Mouse (Mus musculus): ENCODE measurements around the gene Egln2. TPM values are rescaled to one million over a fixed set of nuclear protein-coding genes. Genes with fewer than 3 reads are reported as not detected.
A peak's percentile ranks its signal among the peaks of the same experiment; 100 is the strongest.

The Egln2 gene
- total and polyA plus RNA-seq, 3 experiments: 69.5 to 80.1 TPM; not detected in 1

- no peaks in the 10 kb centered on the region for H3K27me3 ChIP-seq (ENCODE audit: control insufficient read depth in 1 of 2, insufficient read depth in 2 of 2, low read length in 2 of 2)
- no peak overlapping the region for H3K9ac ChIP-seq (ENCODE audit: control insufficient read depth, low read depth, low read length, poor library complexity, severe bottlenecking)
- H3K79me2 ChIP-seq (ENCODE audit: control insufficient read depth, insufficient read depth, low read length, poor library complexity): no peaks in the 10 kb centered on the region; the same call in 1 of the 2 replicates
- no peak overlapping the region for H3K27ac ChIP-seq (ENCODE audit: control insufficient read depth, low read depth, low read length)
- H3K4me3 ChIP-seq (ENCODE audit: control insufficient read depth in 1 of 2, insufficient read depth in 1 of 2, low read depth in 2 of 2, low read length in 2 of 2): no peak overlapping the region
- peaks cover 0 to 6% of the 10 kb centered on the region in 2 experiments; a peak in 2 of 4 replicates for H3K36me3 ChIP-seq (ENCODE audit: control insufficient read depth in 1 of 2, insufficient read depth in 2 of 2, low read length in 2 of 2)
- peak; percentile 27 for DNase-seq (ENCODE audit: low read depth, low spot score)
- TF ChIP-seq SIN3A (IDR thresholded peaks at IDR 0.05; ENCODE audit: low read length): no peak
- TF ChIP-seq KAT2A (conservative IDR thresholded peaks at IDR 0.05; ENCODE audit: low read depth, low read length): no peak
- no peak for TF ChIP-seq TBP (IDR thresholded peaks at IDR 0.05; ENCODE audit: low read depth, low read length)
- no peak for TF ChIP-seq JUND (IDR thresholded peaks at IDR 0.05; ENCODE audit: low read depth, low read length)
- no peak for TF ChIP-seq MAZ (IDR thresholded peaks at IDR 0.05; ENCODE audit: low read depth, low read length)
- no peaks in the 10 kb centered on the region for H3K9me3 ChIP-seq (replicated peaks; ENCODE audit: insufficient read depth, low read length)
- peaks cover 0 to 12% of the 10 kb centered on the region in 2 experiments; a peak in 3 of 4 replicates for H3K4me1 ChIP-seq (ENCODE audit: control insufficient read depth in 1 of 2, insufficient read depth in 2 of 2, low read length in 2 of 2)
Measured at GRCm38 (mm10) chr7:27180036-27180435, 13.4 kb upstream of the Egln2 start.

- no peaks in the 10 kb centered on the region for H3K9me3 ChIP-seq (replicated peaks; ENCODE audit: insufficient read depth, low read length)
- H3K79me2 ChIP-seq (ENCODE audit: control insufficient read depth, insufficient read depth, low read length, poor library complexity): no peaks in the 10 kb centered on the region; the same call in 1 of the 2 replicates
- H3K27ac ChIP-seq (ENCODE audit: control insufficient read depth, low read depth, low read length): peak overlapping the region; percentile 23
- H3K4me1 ChIP-seq (ENCODE audit: control insufficient read depth in 1 of 2, insufficient read depth in 2 of 2, low read length in 2 of 2): peaks cover 0 to 12% of the 10 kb centered on the region in 2 experiments; a peak in 3 of 4 replicates
- no peak for TF ChIP-seq RAD21 (IDR thresholded peaks at IDR 0.05; ENCODE audit: low read depth, low read length)
- TF ChIP-seq NELFE (IDR thresholded peaks at IDR 0.05; ENCODE audit: low read depth, low read length): peak; percentile 56; the same call in 1 of the 2 replicates
- peaks cover 0 to 6% of the 10 kb centered on the region in 2 experiments; a peak in 2 of 4 replicates for H3K36me3 ChIP-seq (ENCODE audit: control insufficient read depth in 1 of 2, insufficient read depth in 2 of 2, low read length in 2 of 2)
- peak; percentile 29 for DNase-seq (ENCODE audit: low read depth, low spot score)
- H3K4me3 ChIP-seq (ENCODE audit: control insufficient read depth in 1 of 2, insufficient read depth in 1 of 2, low read depth in 2 of 2, low read length in 2 of 2): peak overlapping the region; percentile 42 to 84
- H3K9ac ChIP-seq (ENCODE audit: control insufficient read depth, low read depth, low read length, poor library complexity, severe bottlenecking): peak overlapping the region; percentile 30
- H3K27me3 ChIP-seq (ENCODE audit: control insufficient read depth in 1 of 2, insufficient read depth in 2 of 2, low read length in 2 of 2): no peaks in the 10 kb centered on the region
Measured at GRCm38 (mm10) chr7:27179217-27179918, 12.8 kb upstream of the Egln2 start.

GRCm38 (mm10) chr7:27178324-27179216 lies 12.0 kb upstream of the Egln2 start, which contains the start of gene Rab4b:
Gene Rab4b, minus strand, starts transcription at chr7:27178896.
- peak within 1 kb of the TSS; percentile 47 for H3K27ac ChIP-seq (ENCODE audit: control insufficient read depth, low read depth, low read length)
- DNase-seq (ENCODE audit: low read depth, low spot score): peak; percentile 100
- peaks cover 0 to 12% of the 10 kb centered on the region in 2 experiments; a peak in 3 of 4 replicates for H3K4me1 ChIP-seq (ENCODE audit: control insufficient read depth in 1 of 2, insufficient read depth in 2 of 2, low read length in 2 of 2)
- peak within 1 kb of the TSS; percentile 65 for H3K9ac ChIP-seq (ENCODE audit: control insufficient read depth, low read depth, low read length, poor library complexity, severe bottlenecking)
- no peaks in the 10 kb centered on the region for H3K27me3 ChIP-seq (ENCODE audit: control insufficient read depth in 1 of 2, insufficient read depth in 2 of 2, low read length in 2 of 2)
- H3K79me2 ChIP-seq (ENCODE audit: control insufficient read depth, insufficient read depth, low read length, poor library complexity): no peaks in the 10 kb centered on the region; the same call in 1 of the 2 replicates
- H3K36me3 ChIP-seq (ENCODE audit: control insufficient read depth in 1 of 2, insufficient read depth in 2 of 2, low read length in 2 of 2): peaks cover 0 to 6% of the 10 kb centered on the region in 2 experiments; a peak in 2 of 4 replicates
- no peaks in the 10 kb centered on the region for H3K9me3 ChIP-seq (replicated peaks; ENCODE audit: insufficient read depth, low read length)
- H3K4me3 ChIP-seq (ENCODE audit: control insufficient read depth in 1 of 2, insufficient read depth in 1 of 2, low read depth in 2 of 2, low read length in 2 of 2): peak within 1 kb of the TSS; percentile 73 to 98
- TF ChIP-seq NELFE (IDR thresholded peaks at IDR 0.05; ENCODE audit: low read depth, low read length) (peak; percentile 34), TAL1 (IDR thresholded peaks at IDR 0.05; ENCODE audit: low read length) (no peak), JUND (IDR thresholded peaks at IDR 0.05; ENCODE audit: low read depth, low read length) (no peak), ZNF384 (IDR thresholded peaks at IDR 0.05; ENCODE audit: low read depth, low read length) (no peak), E2F4 (IDR thresholded peaks at IDR 0.05; ENCODE audit: borderline replicate concordance, low read depth, low read length) (no peak), KAT2A (conservative IDR thresholded peaks at IDR 0.05; ENCODE audit: low read depth, low read length) (no peak; the same call in 1 of the 2 replicates), USF1 (IDR thresholded peaks at IDR 0.05; ENCODE audit: low read depth, low read length) (peak; percentile 71), HCFC1 (IDR thresholded peaks at IDR 0.05; ENCODE audit: low read depth, low read length) (peak; percentile 80), MYB (IDR thresholded peaks at IDR 0.05; ENCODE audit: low read depth, low read length) (no peak), SMC3 (IDR thresholded peaks at IDR 0.05; ENCODE audit: low read depth, low read length) (no peak), GATA1 (IDR thresholded peaks at IDR 0.05; ENCODE audit: low read depth, low read length) (no peak), SIN3A (IDR thresholded peaks at IDR 0.05; ENCODE audit: low read length) (peak; percentile 82), CTCF (IDR thresholded peaks at IDR 0.05 in 2 of 3, conservative IDR thresholded peaks at IDR 0.05 in 1 of 3; ENCODE audit: control insufficient read depth in 1 of 3, insufficient read depth in 1 of 3, low read depth in 2 of 3, low read length in 3 of 3, poor library complexity in 1 of 3, severe bottlenecking in 1 of 3) (peak; percentile 8 to 19 (median 10); a peak in 2 of 6 replicates), RCOR1 (IDR thresholded peaks at IDR 0.05; ENCODE audit: low read depth, low read length) (no peak), BHLHE40 (IDR thresholded peaks at IDR 0.05; ENCODE audit: borderline replicate concordance, low read depth, low read length) (no peak), POLR2AphosphoS2 (IDR thresholded peaks at IDR 0.05; ENCODE audit: low read length) (no peak), ZMIZ1 (IDR thresholded peaks at IDR 0.05; ENCODE audit: low read depth, low read length) (peak; percentile 55; the same call in 1 of the 2 replicates), USF2 (IDR thresholded peaks at IDR 0.05; ENCODE audit: borderline replicate concordance in 1 of 2, insufficient read depth in 1 of 2, low read depth in 1 of 2, low read length in 2 of 2) (no peak)
